Mouse (Mus musculus): ENCODE measurements around the gene Tial1. TPM values are rescaled to one million over a fixed set of nuclear protein-coding genes. Genes with fewer than 3 reads are reported as not detected.

Tial1 gene
- polyA plus RNA-seq (2015; fragmentation: Nextera tagmentation; extraction: Ambion mirVana), result 10.2 and 11.5 TPM in 2 replicates

DNA sequence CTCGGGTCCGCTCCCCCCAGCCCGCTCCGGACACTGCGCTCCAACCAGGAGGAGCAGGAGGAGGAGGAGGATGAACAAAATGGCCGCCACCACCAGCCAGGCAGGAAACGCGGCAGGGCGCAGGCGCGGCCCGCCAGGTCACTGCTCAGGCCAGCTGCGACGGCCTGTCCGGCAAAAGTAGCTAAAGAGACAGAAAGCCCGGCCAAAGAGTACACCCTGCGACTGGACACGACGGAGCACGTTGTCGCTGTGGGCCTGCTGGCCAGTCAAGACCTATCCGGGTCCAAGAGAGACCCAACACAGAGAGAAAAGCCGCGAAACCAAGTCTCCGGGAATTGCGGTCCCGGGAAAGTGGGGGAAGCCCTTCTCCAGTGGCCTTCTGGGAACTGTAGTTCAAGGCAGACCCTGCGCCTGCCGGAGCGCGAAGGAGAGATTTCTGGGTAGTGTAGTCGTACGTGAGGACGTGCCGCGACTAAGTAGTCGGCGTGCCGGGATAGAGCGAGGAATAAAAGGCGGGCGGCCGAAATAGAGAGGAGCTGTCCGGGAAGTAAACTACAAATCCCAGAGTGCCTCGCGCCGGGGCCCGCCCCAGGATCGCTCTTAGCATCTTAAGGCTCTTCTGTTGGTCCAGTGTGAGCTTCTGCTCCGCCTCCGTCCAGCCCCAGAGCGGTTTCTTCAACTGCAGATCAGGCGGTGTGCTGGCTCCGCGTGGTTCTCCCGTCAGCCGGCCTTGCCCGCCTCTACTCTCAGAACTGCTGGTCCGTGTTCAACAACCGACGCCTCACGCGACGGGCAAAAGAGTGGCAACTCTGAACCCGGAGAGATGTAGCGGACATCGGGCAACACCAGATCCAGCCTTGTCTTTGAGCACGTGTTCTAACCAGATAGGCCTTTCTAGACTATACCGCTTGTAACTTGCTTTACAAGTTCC is at the start of gene Tial1:
Gene Tial1 (minus strand): TSS at position 433 of the 931 bp plus-strand sequence.
- WGBS (ENCODE audit: insufficient replicate concordance), result 2% methylated on average over 69 of the region's 69 CpGs
- Histone ChIP-seq H3K9ac (replicated peaks) (peak within 1 kb of the TSS; percentile 90), H3K9me3 (ENCODE audit: low read length) (no peaks in the 10 kb centered on the region), H3K27ac (ENCODE audit: low read depth) (peak within 1 kb of the TSS; percentile 92), H3K4me2 (ENCODE audit: low read depth, low read length) (peak within 1 kb of the TSS; percentile 96), H3K27me3 (ENCODE audit: insufficient read depth, low read length) (no peaks in the 10 kb centered on the region), H3K4me3 (ENCODE audit: low read depth, low read length) (peak within 1 kb of the TSS; percentile 92), H3K4me1 (ENCODE audit: insufficient read depth) (peaks cover 20% of the 10 kb centered on the region), H3K36me3 (replicated peaks; ENCODE audit: insufficient read depth, low read length) (no peaks in the 10 kb centered on the region)
- ATAC-seq (peak; percentile 96), DNase-seq (peak; percentile 97)
- TF ChIP-seq CTCF (IDR thresholded peaks at IDR 0.05; ENCODE audit: low read depth) (no peak), EP300 (IDR thresholded peaks at IDR 0.05; ENCODE audit: low read depth) (peak; percentile 61; the same call in 1 of the 2 replicates)

DNA sequence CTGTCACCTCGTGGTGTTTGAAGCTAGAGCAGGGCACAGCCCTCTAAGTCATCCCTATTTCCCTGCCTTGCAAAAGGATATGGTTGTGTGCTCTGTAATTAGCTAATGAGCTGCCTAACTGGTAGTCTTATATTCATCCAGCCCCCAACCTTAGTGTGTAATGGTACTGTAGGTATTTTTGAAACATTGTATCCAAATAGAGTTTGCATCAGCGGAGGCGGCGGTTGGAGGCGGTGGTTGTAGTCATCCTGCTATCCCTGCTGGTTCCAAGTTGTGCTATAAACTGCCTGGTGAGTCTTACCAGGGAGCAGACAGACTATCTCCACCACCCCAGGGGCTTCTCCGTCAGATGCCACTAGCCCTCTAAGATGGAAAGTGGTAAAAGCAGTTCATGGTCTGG is 42.6 kb upstream of the Tial1 start:
- TF ChIP-seq CTCF (IDR thresholded peaks at IDR 0.05; ENCODE audit: low read depth) (no peak), EP300 (IDR thresholded peaks at IDR 0.05; ENCODE audit: low read depth) (no peak)
- Histone ChIP-seq H3K27me3 (ENCODE audit: insufficient read depth, low read length) (no peaks in the 10 kb centered on the region), H3K4me1 (ENCODE audit: insufficient read depth) (no peaks in the 10 kb centered on the region), H3K9me3 (ENCODE audit: low read length) (no peaks in the 10 kb centered on the region), H3K9ac (replicated peaks) (no peak overlapping the region), H3K4me3 (ENCODE audit: low read depth, low read length) (no peak overlapping the region), H3K27ac (ENCODE audit: low read depth) (no peak overlapping the region), H3K4me2 (ENCODE audit: low read depth, low read length) (no peak overlapping the region), H3K36me3 (replicated peaks; ENCODE audit: insufficient read depth, low read length) (no peaks in the 10 kb centered on the region)
- no peak for DNase-seq
- 87% methylated on average over 6 of the region's 6 CpGs for WGBS (ENCODE audit: insufficient replicate concordance)
- no peak for ATAC-seq

DNA sequence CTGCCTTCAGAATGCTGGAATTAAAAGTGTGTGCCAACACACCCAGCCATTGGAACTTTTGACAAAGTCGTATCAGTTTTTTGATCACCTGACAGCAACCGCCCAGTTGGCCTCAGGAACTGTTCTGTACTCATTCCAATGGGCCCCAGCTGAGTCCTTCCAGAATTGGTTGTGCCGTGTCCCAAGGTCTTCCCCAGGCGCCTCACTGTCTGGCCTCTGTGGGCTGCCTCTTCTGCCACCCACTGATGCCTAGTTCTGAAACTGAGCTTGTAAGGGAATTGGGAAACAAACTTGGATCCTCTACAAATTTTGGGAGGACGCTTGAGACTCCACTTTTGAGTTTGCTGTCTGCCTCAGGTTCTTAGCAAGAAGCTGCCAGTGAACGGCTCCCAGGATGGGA is 38.3 kb upstream of the Tial1 start:
- Histone ChIP-seq H3K9ac (replicated peaks) (no peak overlapping the region), H3K4me3 (ENCODE audit: low read depth, low read length) (no peak overlapping the region), H3K9me3 (ENCODE audit: low read length) (no peaks in the 10 kb centered on the region), H3K27me3 (ENCODE audit: insufficient read depth, low read length) (no peaks in the 10 kb centered on the region), H3K27ac (ENCODE audit: low read depth) (no peak overlapping the region), H3K4me1 (ENCODE audit: insufficient read depth) (no peaks in the 10 kb centered on the region), H3K4me2 (ENCODE audit: low read depth, low read length) (no peak overlapping the region), H3K36me3 (replicated peaks; ENCODE audit: insufficient read depth, low read length) (no peaks in the 10 kb centered on the region)
- 69% methylated on average over 6 of the region's 6 CpGs for WGBS (ENCODE audit: insufficient replicate concordance)
- TF ChIP-seq CTCF (IDR thresholded peaks at IDR 0.05; ENCODE audit: low read depth), result no peak
- no peak for TF ChIP-seq EP300 (IDR thresholded peaks at IDR 0.05; ENCODE audit: low read depth)
- DNase-seq (no peak), ATAC-seq (no peak)

DNA sequence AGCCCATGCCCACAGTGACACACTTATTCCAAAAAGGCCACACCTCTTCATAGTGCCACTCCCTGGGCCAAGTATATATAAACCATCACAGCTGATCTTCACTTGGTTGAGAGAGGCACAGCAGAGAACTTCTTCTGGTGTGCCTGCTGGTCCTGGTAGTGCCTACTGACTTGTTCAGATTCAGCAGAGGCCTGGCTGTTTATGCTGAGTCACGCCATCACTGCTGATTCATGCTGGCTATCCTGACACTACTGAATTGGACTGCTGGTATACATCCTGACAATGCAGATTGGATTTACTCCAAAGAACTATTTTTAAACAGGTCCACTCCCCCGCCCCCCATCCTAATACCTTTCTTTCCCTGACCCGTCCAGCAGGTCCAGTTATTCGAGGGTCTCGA is 33.0 kb upstream of the Tial1 start:
- 76% methylated on average over 5 of the region's 5 CpGs for WGBS (ENCODE audit: insufficient replicate concordance)
- H3K36me3 ChIP-seq (replicated peaks; ENCODE audit: insufficient read depth, low read length), result no peaks in the 10 kb centered on the region
- no peaks in the 10 kb centered on the region for H3K9me3 ChIP-seq (ENCODE audit: low read length)
- no peak overlapping the region for H3K4me2 ChIP-seq (ENCODE audit: low read depth, low read length)
- no peak overlapping the region for H3K27ac ChIP-seq (ENCODE audit: low read depth)
- H3K27me3 ChIP-seq (ENCODE audit: insufficient read depth, low read length), result no peaks in the 10 kb centered on the region
- TF ChIP-seq EP300 (IDR thresholded peaks at IDR 0.05; ENCODE audit: low read depth) (no peak), CTCF (IDR thresholded peaks at IDR 0.05; ENCODE audit: low read depth) (no peak)
- no peak overlapping the region for H3K4me3 ChIP-seq (ENCODE audit: low read depth, low read length)
- H3K9ac ChIP-seq (replicated peaks), result no peak overlapping the region
- DNase-seq (peak; percentile 34), ATAC-seq (peak; percentile 51)
- no peaks in the 10 kb centered on the region for H3K4me1 ChIP-seq (ENCODE audit: insufficient read depth)

DNA sequence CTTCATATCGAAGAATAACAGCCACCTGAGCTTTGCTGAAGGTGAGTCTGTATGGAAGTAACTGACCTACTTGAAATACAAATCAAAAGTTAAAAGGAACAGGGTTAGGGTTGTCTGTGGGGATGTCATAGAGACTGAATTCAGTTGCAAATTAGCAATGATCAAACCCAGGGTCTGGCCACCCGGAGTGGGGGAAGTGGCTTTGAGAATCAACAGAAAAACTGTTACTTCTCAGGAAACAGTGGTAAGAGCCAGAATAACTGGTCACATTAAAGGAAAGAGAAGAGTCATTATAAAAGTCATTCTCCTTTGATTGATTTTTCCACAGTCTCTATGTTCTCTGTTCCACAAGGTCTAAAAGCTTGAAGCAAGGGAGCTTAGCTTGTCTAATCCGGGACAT is 27.5 kb upstream of the Tial1 start:
- Histone ChIP-seq H3K9me3 (ENCODE audit: low read length) (peaks cover 10% of the 10 kb centered on the region; the same call in 1 of the 2 replicates), H3K36me3 (replicated peaks; ENCODE audit: insufficient read depth, low read length) (no peaks in the 10 kb centered on the region), H3K27me3 (ENCODE audit: insufficient read depth, low read length) (no peaks in the 10 kb centered on the region), H3K4me1 (ENCODE audit: insufficient read depth) (no peaks in the 10 kb centered on the region), H3K4me2 (ENCODE audit: low read depth, low read length) (no peak overlapping the region), H3K4me3 (ENCODE audit: low read depth, low read length) (no peak overlapping the region), H3K9ac (replicated peaks) (no peak overlapping the region), H3K27ac (ENCODE audit: low read depth) (no peak overlapping the region)
- TF ChIP-seq EP300 (IDR thresholded peaks at IDR 0.05; ENCODE audit: low read depth), result no peak
- TF ChIP-seq CTCF (IDR thresholded peaks at IDR 0.05; ENCODE audit: low read depth), result no peak
- DNase-seq (no peak), ATAC-seq (no peak)
- WGBS (ENCODE audit: insufficient replicate concordance), result 84% methylated on average over 3 of the region's 3 CpGs

DNA sequence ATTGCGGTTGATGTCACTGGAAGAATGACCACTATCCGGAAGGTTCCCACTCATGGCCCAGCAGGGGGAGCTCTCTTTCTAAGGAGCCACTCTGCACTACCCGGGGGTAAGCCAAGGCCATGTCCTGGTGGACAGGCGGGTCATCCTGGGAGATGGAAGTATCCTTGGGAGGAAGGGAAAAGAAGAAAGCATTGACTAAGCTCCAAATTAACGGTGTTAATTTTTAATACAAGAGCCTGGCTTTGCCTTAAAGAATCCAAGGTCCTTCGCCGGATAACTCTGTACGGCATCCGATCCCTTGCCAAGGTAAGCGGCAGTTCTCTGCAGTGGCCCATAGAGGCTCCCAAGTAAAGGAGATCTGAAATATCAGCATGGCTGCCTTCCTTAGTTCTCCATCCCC is 12.8 kb upstream of the Tial1 start:
- TF ChIP-seq EP300 (IDR thresholded peaks at IDR 0.05; ENCODE audit: low read depth), result no peak
- TF ChIP-seq CTCF (IDR thresholded peaks at IDR 0.05; ENCODE audit: low read depth), result peak; percentile 70
- Histone ChIP-seq H3K27ac (ENCODE audit: low read depth) (no peak overlapping the region), H3K27me3 (ENCODE audit: insufficient read depth, low read length) (no peaks in the 10 kb centered on the region), H3K9me3 (ENCODE audit: low read length) (no peaks in the 10 kb centered on the region), H3K36me3 (replicated peaks; ENCODE audit: insufficient read depth, low read length) (no peaks in the 10 kb centered on the region), H3K9ac (replicated peaks) (no peak overlapping the region), H3K4me2 (ENCODE audit: low read depth, low read length) (no peak overlapping the region), H3K4me1 (ENCODE audit: insufficient read depth) (peaks cover 3% of the 10 kb centered on the region; the same call in 1 of the 2 replicates), H3K4me3 (ENCODE audit: low read depth, low read length) (no peak overlapping the region)
- ATAC-seq (0 out of 2 replicates have a peak, but pooled peaks have one; percentile 40), DNase-seq (peak; percentile 59)
- WGBS (ENCODE audit: insufficient replicate concordance), result 52% methylated on average over 10 of the region's 10 CpGs
